Mouse (Mus musculus) olfactory bulb, adult 2 months (tissue): ENCODE measurements around the gene Slc6a11.

Source experiments
- CTCF ChIP-seq: fragments of 200-500 bp; IDR thresholded peaks from 2 replicates; pipeline ENCODE4 v1.5.1; 2012; ENCODE audit warnings: low read depth, mild to moderate bottlenecking, low read length, moderate library complexity; ENCODE audit not compliant: insufficient read depth
- POLR2A ChIP-seq: fragments of 200-500 bp; IDR thresholded peaks from 2 replicates; pipeline ENCODE4 v1.6.1; 2012; ENCODE audit warnings: mild to moderate bottlenecking, low read depth, low read length, moderate library complexity; ENCODE audit not compliant: insufficient read depth

GRCm38 (mm10) chr6:114285424-114285823 lies 154.4 kb downstream of the Slc6a11 start:
- TF ChIP-seq CTCF = no peak
- TF ChIP-seq POLR2A = no peak
